Mouse (Mus musculus) cerebellum, postnatal 36 days (tissue): ENCODE measurements at regions not wholly inside any gene's neighbourhood (a gene's known extent, or its start where the extent isn't known, plus 50 kb on each side); places are given as distances from the start of the nearest gene placed in this dataset.

Source experiments
- DNase-seq, 2 experiments: peaks; one replicate each; pipeline ENCODE4 v3.0.0; 2021 to 2022; ENCODE audit warnings: mixed read lengths in 2 of 2

DNA sequence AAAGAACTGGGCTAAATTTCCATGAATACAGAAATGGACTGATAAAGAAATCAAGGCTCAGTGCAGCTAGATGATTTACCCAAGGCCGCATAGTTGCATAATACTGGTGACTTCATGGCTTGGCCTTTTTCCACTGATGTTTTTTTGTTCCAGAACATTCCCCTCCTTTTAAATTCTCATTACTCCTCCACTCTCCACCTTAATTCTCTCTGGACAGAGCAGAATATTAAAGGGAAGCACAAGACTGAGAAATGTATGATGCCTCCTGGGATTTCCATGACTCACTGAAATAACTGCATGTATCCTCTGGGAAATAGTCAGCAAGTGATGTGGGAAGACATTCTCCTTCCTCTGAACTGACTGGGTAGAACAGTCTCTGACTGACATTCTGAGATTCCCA lies 480.5 kb downstream of the Gsdmc2 start:
- DNase-seq = no peak

DNA sequence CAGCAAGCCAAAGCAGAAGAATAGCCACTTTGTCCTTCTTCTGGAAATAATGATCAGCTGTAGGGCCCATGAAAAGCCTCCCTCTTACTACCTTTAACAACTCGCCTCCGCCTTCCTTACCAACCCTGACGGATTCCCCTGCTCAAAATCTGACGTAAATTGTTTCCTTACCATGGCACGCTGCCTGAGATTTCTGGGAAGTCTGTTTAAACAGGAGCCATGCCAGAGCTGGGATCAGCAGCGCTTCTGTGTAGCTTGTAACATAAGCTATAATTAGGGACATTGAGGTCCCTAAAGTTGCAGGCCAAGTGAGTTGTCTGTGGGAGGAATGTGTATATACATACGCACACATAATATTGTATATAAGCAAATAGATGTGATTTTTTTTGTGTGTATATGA lies 484.6 kb downstream of the Gsdmc2 start:
- no peak for DNase-seq

GRCm38 (mm10) chr15:63341730-63342129 lies 503.2 kb downstream of the Gsdmc2 start:
- no peak for DNase-seq

DNA sequence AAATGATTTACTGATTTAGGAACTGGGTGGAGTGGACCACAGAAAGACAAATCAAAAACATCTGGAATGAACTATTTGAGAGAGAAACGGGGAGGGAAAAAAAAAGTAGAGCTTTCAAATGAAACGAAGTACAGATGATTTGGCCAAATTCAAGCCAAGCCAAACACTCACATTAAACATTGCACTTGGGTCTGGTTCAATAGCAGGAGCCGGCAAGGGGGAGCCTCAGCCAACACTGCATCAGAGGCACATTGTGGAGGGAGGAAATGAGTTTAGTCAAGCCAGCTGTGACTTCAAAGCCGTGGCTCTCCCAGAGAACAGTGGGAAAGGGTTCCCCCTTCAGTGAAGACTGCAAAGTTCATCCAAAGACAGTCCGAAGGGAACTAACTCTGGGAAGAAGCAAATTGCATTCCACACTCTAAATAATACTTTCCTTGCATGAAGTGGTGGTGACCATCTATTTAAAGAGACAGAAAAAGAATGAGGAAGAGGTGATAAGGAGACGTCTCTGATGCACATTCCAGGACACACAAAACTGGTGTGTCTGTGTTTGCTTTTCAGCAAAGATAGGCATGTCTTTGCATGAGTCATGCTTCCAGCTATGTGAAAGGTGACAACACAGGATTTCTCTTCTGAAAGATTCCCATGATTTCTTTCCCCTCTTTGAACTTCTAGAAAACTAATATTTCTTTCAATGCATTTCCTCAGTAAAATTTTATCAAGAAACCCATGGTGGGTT lies 504.5 kb downstream of the Gsdmc2 start:
- DNase-seq = no peak

DNA sequence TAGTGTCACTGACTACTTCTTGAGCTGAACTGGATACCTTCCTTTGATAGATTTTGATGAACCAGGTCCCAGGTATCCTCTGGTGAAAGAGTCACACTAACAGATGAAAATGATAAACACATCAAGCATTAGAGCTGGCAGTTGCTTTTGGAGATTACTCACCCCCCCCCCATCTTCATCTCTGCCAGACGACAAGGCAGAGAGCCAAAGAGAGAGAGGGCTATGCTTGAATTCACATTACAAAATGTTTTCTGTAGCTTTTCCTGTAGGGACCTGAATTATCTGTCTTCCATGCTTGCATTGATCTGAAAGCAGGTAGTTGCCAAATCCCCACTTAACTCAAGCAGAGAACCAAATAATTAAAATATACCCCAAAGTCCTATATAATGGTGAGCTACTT lies 525.3 kb downstream of the Gsdmc2 start:
- DNase-seq = no peak

GRCm38 (mm10) chr15:63310426-63310825 lies 534.6 kb downstream of the Gsdmc2 start:
- DNase-seq = no peak

- no peak for DNase-seq
Observed at GRCm38 (mm10) chr15:63299311-63299710, 545.7 kb downstream of the Gsdmc2 start.

DNA sequence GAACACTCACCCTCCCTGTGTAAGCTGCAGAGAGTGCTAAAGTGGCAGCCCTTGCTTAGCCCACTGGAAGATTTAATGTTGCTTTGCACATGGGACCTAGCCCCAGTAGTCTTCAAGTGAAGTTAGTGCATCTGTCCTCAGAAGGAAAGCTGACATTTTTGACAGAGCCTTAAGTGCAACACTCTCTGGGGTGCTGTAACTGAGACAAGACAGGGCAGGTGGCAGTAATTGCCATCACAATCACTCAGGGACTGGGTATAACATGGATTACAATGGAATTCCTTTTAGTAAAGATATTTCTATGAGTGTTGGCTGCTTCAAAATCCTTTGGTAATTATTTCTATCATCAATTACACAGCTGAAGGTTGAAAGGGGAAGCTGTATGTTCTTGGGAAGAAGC lies 556.4 kb downstream of the Gsdmc2 start:
- no peak for DNase-seq

- DNase-seq = no peak
Observed at GRCm38 (mm10) chr15:63286026-63286425, 559.0 kb downstream of the Gsdmc2 start.

GRCm38 (mm10) chr15:63270381-63270780 lies 574.6 kb downstream of the Gsdmc2 start:
- no peak for DNase-seq

DNA sequence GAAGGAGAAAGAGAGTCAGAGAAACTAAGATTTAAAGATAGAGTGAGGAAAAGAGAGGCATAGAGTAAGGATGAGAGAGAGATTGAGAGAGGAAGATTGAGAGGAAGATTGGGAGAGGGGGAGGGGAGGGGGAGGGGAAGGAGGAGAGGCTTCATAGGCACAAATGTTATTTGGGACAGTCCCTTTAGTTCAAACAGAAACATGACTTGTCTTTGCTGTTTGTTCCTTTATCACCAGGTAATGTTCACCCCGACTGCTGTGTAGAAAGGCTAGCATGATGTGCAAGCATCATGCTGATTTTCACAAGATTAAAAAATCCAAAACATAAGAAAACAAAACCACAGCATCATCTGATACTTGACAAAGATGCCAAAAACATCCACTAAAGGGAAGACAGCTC lies 579.1 kb downstream of the Gsdmc2 start:
- DNase-seq = no peak

DNA sequence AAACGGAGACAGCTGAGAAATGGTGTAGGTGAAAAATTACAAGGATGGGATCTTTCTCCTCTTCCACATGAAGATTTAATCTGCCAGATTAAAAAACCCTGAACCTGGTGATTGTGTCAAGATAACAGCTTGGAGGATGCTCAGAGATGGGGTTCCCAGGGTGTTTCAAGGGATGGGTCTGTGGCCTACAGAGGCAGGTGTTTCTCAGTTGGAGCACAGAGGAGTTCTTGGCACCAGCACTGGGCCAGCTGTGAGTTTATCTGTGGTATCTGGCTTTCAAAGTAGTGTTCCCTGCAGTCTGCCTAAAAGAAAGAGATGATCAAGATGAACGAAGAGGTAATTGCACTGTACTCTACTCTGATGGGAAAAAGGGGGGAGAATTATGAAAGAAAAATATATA lies 589.2 kb downstream of the Gsdmc2 start:
- DNase-seq = no peak

- no peak for DNase-seq
Observed at GRCm38 (mm10) chr15:63252781-63253340, 592.1 kb downstream of the Gsdmc2 start.

DNA sequence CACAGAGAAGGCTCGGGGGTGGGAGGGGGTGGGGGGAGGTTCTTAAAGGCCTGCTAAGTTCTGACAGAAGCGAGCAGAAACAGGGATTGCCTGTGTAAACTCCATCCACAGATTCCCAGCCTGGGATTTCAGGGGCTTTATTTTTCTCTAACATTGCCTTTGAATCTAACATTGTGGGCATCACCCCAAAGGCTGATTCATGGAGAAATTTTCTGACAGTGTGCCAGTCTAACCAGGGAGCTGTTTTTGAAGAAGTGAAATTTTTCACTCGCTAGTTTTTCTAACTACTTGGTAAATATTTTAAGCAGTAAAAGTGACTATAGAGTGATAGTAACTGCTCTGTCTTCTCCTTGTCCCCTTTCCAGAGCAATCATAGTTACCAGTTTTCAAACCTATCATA lies 606.4 kb downstream of the Gsdmc2 start:
- no peak for DNase-seq

DNA sequence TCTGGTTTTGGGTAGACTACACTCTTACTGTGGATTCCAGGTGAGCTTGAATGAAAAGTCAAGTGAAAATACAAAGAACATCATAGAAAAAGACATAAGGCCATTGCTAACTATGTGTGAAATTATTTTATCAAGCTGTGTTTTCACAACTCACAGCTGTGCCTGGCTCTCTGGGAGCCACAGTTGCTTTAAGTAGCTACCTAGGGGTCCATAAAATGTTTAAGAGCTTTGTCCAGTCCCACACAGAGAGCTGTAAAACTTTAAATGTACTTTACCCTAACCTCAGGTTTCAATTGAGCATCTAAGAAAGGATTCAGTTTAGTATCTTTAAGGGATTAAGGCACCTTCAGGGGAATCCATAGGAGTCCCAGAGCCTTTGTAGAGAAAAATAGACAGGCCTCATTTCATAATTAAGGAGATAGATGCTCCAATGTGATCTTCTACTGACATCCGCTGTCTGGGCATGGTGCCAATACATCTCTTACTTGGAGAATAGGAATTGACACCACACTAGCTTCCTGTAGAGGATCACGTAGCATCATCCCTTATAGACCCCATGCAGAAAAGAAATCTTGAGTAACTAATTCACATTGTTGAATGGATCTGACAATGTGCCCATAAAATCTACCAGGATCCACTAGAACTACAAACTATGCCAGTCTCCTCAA lies 626.5 kb downstream of the Gsdmc2 start:
- no peak for DNase-seq

DNA sequence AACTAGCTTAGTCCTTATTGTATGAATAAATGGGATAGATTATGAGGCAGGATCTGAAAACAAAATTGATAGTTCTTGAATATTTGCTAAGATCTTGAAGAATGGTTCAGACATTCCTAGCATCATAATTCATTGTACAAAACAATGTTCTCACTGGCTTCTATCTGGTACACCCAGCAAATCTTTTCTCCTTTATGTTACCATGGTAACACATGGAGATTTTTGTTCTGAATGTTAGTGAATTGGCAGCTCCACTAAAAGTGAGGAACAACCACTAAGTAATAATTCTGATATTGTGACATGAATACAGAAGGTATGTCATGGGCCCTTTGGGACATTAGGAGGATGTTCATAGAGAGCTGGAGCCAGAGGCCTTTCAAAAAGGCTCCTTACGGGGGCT lies 639.8 kb downstream of the Gsdmc2 start:
- DNase-seq = no peak

GRCm38 (mm10) chr15:63195031-63195430 lies 649.9 kb downstream of the Gsdmc2 start:
- DNase-seq = no peak

DNA sequence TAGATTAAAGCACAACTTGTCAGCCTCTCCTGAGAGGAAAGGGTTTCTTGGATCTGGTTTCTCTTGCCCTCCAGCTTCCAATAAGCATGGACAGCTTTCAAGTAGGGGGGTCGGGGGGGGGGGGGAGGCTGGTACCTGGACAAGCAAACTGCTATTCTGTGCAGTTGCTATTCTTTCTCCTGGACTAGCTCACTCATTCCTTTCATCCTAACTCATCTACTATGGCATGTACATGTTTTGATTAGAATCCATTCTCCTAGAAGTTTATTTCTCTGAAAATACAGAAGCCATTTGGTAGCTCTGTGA lies 650.5 kb downstream of the Gsdmc2 start:
- DNase-seq = no peak

DNA sequence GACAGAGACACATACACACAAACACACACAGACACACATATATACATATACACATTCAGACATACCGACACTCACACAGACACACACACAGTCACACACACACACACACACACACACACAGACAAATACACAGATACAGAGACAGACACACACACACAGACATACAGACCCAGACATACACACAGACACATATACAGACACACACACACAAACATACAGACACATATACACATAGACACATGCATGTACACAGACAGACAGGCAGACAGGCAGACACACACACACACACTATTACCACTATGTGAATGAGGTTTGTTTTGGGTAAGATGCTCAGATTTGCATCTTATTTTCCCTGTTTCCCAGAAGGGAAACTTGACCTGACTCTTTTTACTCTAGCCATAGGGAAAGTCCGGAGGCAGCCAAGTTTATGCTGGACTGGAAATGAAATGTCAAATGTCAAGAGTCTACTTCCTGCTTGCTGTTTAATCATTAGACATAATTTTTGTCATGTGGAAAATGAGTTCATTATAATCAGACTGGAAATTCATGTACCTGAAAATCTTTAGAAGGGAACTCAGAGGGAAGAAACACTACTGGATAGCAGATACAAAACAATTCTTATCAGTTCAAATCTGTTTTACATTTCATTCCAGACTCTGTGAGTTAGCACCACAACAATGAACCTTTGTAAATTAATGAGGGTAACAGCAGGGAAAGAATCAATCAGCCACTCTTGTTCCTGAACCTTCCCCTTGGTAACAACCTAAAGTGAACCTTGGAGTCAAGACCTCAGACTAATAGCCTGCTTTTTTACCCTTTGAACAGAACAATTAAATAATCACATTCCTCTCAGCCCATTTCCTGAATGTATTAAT lies 651.1 kb downstream of the Gsdmc2 start:
- no peak for DNase-seq

DNA sequence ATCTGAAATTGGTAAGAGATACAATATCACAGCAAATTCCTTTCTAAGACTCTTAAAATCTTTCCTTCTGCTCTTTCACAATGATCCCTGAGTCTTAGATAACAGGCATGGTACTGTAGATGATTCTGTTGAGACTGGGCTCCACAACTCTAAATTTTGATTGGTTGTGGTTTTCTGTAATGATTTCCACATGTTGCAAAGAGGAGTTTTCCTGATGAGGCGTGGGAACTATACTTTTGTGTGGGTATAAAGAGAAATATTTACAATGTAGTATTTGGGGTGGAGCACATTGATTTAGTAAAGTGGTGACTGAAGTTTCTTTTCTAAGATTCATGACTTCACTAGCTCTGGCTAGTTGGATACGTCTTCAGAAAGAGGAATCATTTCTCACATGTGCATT lies 653.2 kb downstream of the Gsdmc2 start:
- DNase-seq = no peak

DNA sequence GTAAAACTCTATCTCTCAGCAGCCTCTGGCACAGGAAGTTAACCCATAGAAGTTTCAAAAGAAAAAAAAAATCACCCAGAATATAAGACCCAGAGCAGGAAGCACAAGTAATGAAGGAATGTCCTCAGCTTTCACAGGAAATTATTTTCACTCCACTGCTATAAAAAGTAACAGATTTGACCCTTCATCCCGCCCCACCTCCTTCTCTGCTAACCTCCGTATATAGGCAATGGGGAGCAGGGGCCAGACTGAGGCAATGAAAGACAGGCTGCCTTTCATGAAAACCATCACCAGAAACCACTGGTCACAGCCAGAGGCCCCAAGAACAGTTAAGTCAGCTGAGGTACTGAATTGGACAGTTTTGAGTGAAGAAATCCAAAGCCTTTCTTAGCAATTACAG lies 654.9 kb downstream of the Gsdmc2 start:
- no peak for DNase-seq

GRCm38 (mm10) chr15:63171003-63171402 lies 674.0 kb downstream of the Gsdmc2 start:
- DNase-seq = no peak

- no peak for DNase-seq
Observed at GRCm38 (mm10) chr15:63170171-63170570, 674.8 kb downstream of the Gsdmc2 start.

DNA sequence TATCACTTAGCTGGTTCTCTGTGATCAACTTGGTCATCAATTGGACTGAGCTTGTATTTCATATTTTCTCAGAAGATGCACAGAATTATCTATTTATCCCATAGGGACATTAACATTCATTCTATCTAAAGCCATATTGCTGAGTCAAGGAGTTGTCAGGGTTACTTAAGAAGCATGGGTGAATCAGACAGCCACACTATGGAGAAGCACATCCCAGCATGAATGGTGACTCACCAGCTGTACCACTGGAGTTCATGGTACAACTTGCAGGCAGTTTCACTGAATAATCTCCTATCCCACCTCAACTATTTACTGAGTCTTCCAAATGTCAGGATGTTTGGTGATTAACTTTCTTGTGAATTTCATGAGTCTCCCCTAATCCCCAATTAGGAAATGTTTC lies 678.6 kb downstream of the Gsdmc2 start:
- no peak for DNase-seq
